Mouse (Mus musculus) kidney, postnatal 14 days (tissue): Measurements from ENCODE around the gene Bpifb5.
"Not testable (repeated sequence)": the region's sequence is repeated elsewhere in the genome, so short reads cannot be mapped to it uniquely, and the experiment has no call there.

Experiments used
- DNase-seq: peaks from one replicate; pipeline ENCODE4 v3.0.0; 2022; ENCODE audit warnings: mixed read lengths

Gene Bpifb5

GRCm38 (mm10) chr2:154242726-154243125, 19.2 kb downstream of the Bpifb5 start:
- DNase-seq, result not testable (repeated sequence)

- no peak for DNase-seq
Measured at GRCm38 (mm10) chr2:154243356-154244036, 20.0 kb downstream of the Bpifb5 start.

- DNase-seq, result no peak
Measured at GRCm38 (mm10) chr2:154245322-154245721, 21.8 kb downstream of the Bpifb5 start.

GRCm38 (mm10) chr2:154255254-154255653, 31.7 kb downstream of the Bpifb5 start:
- not testable (repeated sequence) for DNase-seq

- DNase-seq, result no peak
Measured at GRCm38 (mm10) chr2:154255770-154256169, 32.2 kb downstream of the Bpifb5 start.

- DNase-seq, result not testable (repeated sequence)
Measured at GRCm38 (mm10) chr2:154257554-154257953, 34.0 kb downstream of the Bpifb5 start, which contains the start of gene Bpifb9a. TSS of gene Bpifb9a (plus strand) at chr2:154257854.

- DNase-seq, result not testable (repeated sequence)
Measured at GRCm38 (mm10) chr2:154264397-154264796, 40.9 kb downstream of the Bpifb5 start.
